In genomic region chr9:64089004-64089403, GRCm38 (mm10) we compare ENCODE assay signal across 8 mouse cellular contexts. TPM values are rescaled to one million over a fixed set of nuclear protein-coding genes. Genes with fewer than 3 reads are reported as not detected.
DNase-seq lines count a peak whose midpoint lies in the region; ATAC-seq lines count a peak whose summit lies in the region.

No protein-coding gene starts in this region.

- H3K4me2 ChIP-seq in forebrain, embryonic 13.5 days, result no peak overlapping the region
- no peak overlapping the region for H3K4me2 ChIP-seq in forebrain, embryonic 16.5 days (ENCODE audit: low read length)

- peaks cover 19% of the 10 kb centered on the region for H3K27me3 ChIP-seq in forebrain, embryonic 13.5 days
- no peaks in the 10 kb centered on the region for H3K27me3 ChIP-seq in forebrain, embryonic 16.5 days (replicated peaks; ENCODE audit: control insufficient read depth, insufficient read depth, low read length)

- no peak overlapping the region for H3K27ac ChIP-seq in forebrain, embryonic 13.5 days
- no peak overlapping the region for H3K27ac ChIP-seq in forebrain, embryonic 16.5 days (ENCODE audit: low read length)

- ATAC-seq in forebrain, embryonic 13.5 days, result no peak
- ATAC-seq in forebrain, embryonic 16.5 days, result no peak

- 72% methylated on average over 12 of the region's 12 CpGs for WGBS in forebrain, embryonic 13.5 days
- 62% methylated on average over 12 of the region's 12 CpGs for WGBS in forebrain, embryonic 16.5 days

- peaks cover 20% of the 10 kb centered on the region for H3K4me1 ChIP-seq in forebrain, embryonic 13.5 days
- H3K4me1 ChIP-seq in forebrain, embryonic 16.5 days (replicated peaks; ENCODE audit: control insufficient read depth, insufficient read depth, low read length), result peaks cover 13% of the 10 kb centered on the region

- H3K36me3 ChIP-seq in forebrain, embryonic 13.5 days (ENCODE audit: poor library complexity, severe bottlenecking), result no peaks in the 10 kb centered on the region
- H3K36me3 ChIP-seq in forebrain, embryonic 16.5 days (ENCODE audit: control insufficient read depth, insufficient read depth), result no peaks in the 10 kb centered on the region

- peak; percentile 51 for DNase-seq in Muller cell, postnatal 12 days (ENCODE audit: inconsistent ontology term)
- peak; percentile 59 to 80 for DNase-seq in heart, adult 18-20 months
- peak; percentile 68 for DNase-seq in kidney, adult 9 months
- DNase-seq in lung, postnatal 14 days, result peak; percentile 81
- no peak for DNase-seq in thymus, postnatal 4 days
- DNase-seq in frontal cortex, adult 2 months (ENCODE audit: extremely low spot score in 1 of 2, low spot score in 1 of 2), result no peak

- H3K9me3 ChIP-seq in forebrain, embryonic 13.5 days (replicated peaks), result no peaks in the 10 kb centered on the region
- no peaks in the 10 kb centered on the region for H3K9me3 ChIP-seq in forebrain, embryonic 16.5 days (ENCODE audit: control insufficient read depth, low read length)

- H3K9ac ChIP-seq in forebrain, embryonic 13.5 days, result 0 out of 2 replicates have a peak overlapping the region, but pooled peaks have one; percentile 5
- H3K9ac ChIP-seq in forebrain, embryonic 16.5 days (replicated peaks; ENCODE audit: low read depth, low read length), result no peak overlapping the region; the same call in 1 of the 2 replicates

- H3K4me3 ChIP-seq in forebrain, embryonic 13.5 days, result no peak overlapping the region
- no peak overlapping the region for H3K4me3 ChIP-seq in forebrain, embryonic 16.5 days (replicated peaks; ENCODE audit: low read length)

RNA-seq across cellular contexts. Expression of gene Lctl, which starts 27.9 kb away (rescaled TPM):
- polyA plus RNA-seq in forebrain, embryonic 13.5 days (2015; fragmentation: Nextera tagmentation; extraction: Ambion mirVana), result not detected in 2 replicates
- polyA plus RNA-seq in forebrain, embryonic 16.5 days (2015; fragmentation: Nextera tagmentation; extraction: Ambion mirVana), result not detected in 2 replicates
- total RNA-seq in heart, adult 18-20 months (2021), result not detected
- polyA plus RNA-seq in frontal cortex, adult 2 months (2012; rRNA removed), result 0.08 and 0.22 TPM in 2 replicates

Comparison
In these comparisons a context has a peak if more than half of its experiments do, and no peak if none do; other contexts are left out.
1. DNase-seq: peak in Muller cell, postnatal 12 days (single experiment), heart, adult 18-20 months (2 of 2), kidney, adult 9 months (single experiment) and lung, postnatal 14 days (single experiment); none in thymus, postnatal 4 days (single experiment) and frontal cortex, adult 2 months (0 of 2).